Mouse (Mus musculus): ENCODE data around the gene Wnk2. TPM values are rescaled to one million over a fixed set of nuclear protein-coding genes. Genes with fewer than 3 reads are reported as not detected.
A peak's percentile ranks its signal among the peaks of the same experiment; 100 is the strongest.

Wnk2 gene
- total and polyA plus RNA-seq, 3 experiments: 30.9 to 79.4 (median 66.7) TPM

DNA sequence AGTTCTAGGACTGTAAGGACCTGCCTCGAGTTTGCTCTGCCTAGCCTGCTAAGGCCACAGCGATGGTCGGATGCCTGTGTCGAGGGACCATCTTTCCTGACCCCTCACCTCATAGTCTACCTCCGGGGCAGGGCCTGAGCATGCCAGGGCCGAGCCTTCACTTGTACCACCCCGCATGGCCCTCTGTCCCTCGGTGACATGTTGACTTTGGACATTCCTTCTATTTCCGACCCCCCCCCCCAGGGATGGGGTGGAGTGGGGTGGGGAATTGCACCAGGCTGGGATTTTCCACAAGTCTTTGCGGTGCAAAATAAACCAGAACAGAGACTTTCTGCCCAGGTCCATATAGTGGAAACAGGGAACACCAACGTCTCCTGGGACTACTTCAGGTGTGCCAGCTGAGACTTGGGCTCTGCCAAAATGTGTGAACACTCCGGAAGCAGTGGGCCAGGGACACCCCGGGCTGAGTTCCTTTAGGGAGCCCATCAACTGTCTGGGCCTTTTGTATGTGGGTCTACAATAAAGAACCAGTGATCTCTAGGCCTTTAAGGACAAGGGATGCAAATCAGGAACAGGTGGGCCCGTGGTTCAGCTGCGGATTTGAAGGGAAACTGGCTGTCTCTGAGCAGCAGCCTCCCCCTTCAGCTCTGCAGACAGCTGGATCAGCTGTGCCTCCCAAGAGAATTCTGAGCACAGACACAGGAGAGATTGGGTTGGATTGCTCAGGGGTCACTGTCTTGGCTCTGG, 40.6 kb upstream of the Wnk2 start:
- Histone ChIP-seq H3K36me3 (ENCODE audit: control insufficient read depth, insufficient read depth, low read length) (no peaks in the 10 kb centered on the region), H3K4me1 (ENCODE audit: control insufficient read depth, insufficient read depth, low read length) (peaks cover 26% of the 10 kb centered on the region), H3K27me3 (ENCODE audit: control insufficient read depth, insufficient read depth, low read length) (no peaks in the 10 kb centered on the region), H3K79me2 (replicated peaks; ENCODE audit: control insufficient read depth, insufficient read depth, low read length) (no peaks in the 10 kb centered on the region), H3K4me3 (peak overlapping the region; percentile 78), H3K9ac (ENCODE audit: low read depth, low read length) (peak overlapping the region; percentile 83), H3K27ac (peak overlapping the region; percentile 99)
- 19% methylated on average over 15 of the region's 15 CpGs for WGBS
- TF ChIP-seq CTCF (IDR thresholded peaks at IDR 0.05) (no peak), POLR2A (IDR thresholded peaks at IDR 0.05; ENCODE audit: insufficient read depth, low read depth, low read length) (no peak), EP300 (IDR thresholded peaks at IDR 0.05; ENCODE audit: insufficient read depth, low read depth, low read length) (no peak)
- intact Hi-C loops (cut with DNase I): no loop called here
- DNase-seq: no peak

GRCm38 (mm10) chr13:49187288-49188218, 39.7 kb upstream of the Wnk2 start, which contains the start of gene Ninj1:
Ninj1 (plus strand) TSS chr13:49187485.
- no peaks in the 10 kb centered on the region for H3K79me2 ChIP-seq (replicated peaks; ENCODE audit: control insufficient read depth, insufficient read depth, low read length)
- H3K9ac ChIP-seq (ENCODE audit: low read depth, low read length): peak within 1 kb of the TSS; percentile 83
- no peaks in the 10 kb centered on the region for H3K36me3 ChIP-seq (ENCODE audit: control insufficient read depth, insufficient read depth, low read length)
- WGBS: under 1% methylated on average over 84 of the region's 87 CpGs
- DNase-seq: peak; percentile 90
- TF ChIP-seq EP300 (IDR thresholded peaks at IDR 0.05; ENCODE audit: insufficient read depth, low read depth, low read length): peak; percentile 40; the same call in 1 of the 2 replicates
- no peak for TF ChIP-seq CTCF (IDR thresholded peaks at IDR 0.05)
- peak; percentile 77 for TF ChIP-seq POLR2A (IDR thresholded peaks at IDR 0.05; ENCODE audit: insufficient read depth, low read depth, low read length)
- H3K27ac ChIP-seq: peak within 1 kb of the TSS; percentile 99
- H3K4me3 ChIP-seq: peak within 1 kb of the TSS; percentile 78
- H3K27me3 ChIP-seq (ENCODE audit: control insufficient read depth, insufficient read depth, low read length): no peaks in the 10 kb centered on the region
- H3K4me1 ChIP-seq (ENCODE audit: control insufficient read depth, insufficient read depth, low read length): peaks cover 26% of the 10 kb centered on the region
- intact Hi-C loops (cut with DNase I): no loop called here

DNA sequence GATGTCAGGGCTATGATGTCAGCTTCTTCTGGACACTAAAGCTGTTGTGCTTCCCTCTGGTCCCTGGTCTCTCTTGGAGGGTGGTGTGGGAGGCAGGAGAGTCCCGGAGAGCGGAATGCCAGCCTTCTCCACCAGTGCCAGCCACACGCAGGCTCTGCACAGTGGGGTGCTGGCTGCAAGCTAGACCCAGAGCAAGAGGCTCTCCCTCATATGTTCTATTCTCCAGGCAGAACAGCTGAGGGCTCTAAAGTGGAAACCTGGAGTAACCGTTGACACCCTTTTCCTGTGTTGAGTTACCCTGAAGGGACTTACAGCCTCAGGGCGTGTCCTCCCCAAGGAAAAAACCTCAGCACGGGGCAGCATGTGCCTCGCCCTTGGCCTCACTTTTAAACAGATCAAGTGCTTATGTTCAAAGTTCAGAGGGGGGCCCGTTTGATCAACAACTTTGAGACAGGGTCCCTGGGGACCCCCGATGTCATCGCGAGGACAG, 39.0 kb upstream of the Wnk2 start:
- Histone ChIP-seq H3K79me2 (replicated peaks; ENCODE audit: control insufficient read depth, insufficient read depth, low read length) (no peaks in the 10 kb centered on the region), H3K27me3 (ENCODE audit: control insufficient read depth, insufficient read depth, low read length) (no peaks in the 10 kb centered on the region), H3K4me3 (peak overlapping the region; percentile 31; the same call in 1 of the 2 replicates), H3K4me1 (ENCODE audit: control insufficient read depth, insufficient read depth, low read length) (peaks cover 26% of the 10 kb centered on the region), H3K36me3 (ENCODE audit: control insufficient read depth, insufficient read depth, low read length) (no peaks in the 10 kb centered on the region), H3K27ac (peak overlapping the region; percentile 99), H3K9ac (ENCODE audit: low read depth, low read length) (peak overlapping the region; percentile 51)
- TF ChIP-seq EP300 (IDR thresholded peaks at IDR 0.05; ENCODE audit: insufficient read depth, low read depth, low read length) (no peak), CTCF (IDR thresholded peaks at IDR 0.05) (no peak), POLR2A (IDR thresholded peaks at IDR 0.05; ENCODE audit: insufficient read depth, low read depth, low read length) (no peak)
- WGBS: 15% methylated on average over 11 of the region's 11 CpGs
- intact Hi-C loops (cut with DNase I): no loop called here
- no peak for DNase-seq

DNA sequence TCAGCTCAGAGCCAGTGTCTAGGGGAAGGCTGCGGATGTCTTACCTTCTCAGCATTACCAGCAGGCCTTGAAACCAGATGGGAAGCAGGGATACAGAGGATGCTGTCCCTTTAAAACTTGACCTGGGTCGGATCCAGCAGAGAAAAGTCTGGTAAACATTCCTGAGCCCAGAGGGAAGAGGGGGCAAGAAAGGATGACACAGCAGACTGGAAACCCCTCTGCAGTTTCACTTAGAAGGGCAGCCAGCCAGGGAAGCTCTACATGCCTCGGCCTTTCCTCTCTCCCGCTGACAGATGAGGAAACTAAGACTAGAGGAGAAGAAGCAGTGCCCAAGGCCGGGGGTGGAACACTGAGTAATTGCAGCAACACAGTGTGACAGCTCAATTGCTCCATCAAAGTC, 35.8 kb upstream of the Wnk2 start:
- TF ChIP-seq CTCF (IDR thresholded peaks at IDR 0.05) (no peak), EP300 (IDR thresholded peaks at IDR 0.05; ENCODE audit: insufficient read depth, low read depth, low read length) (no peak), POLR2A (IDR thresholded peaks at IDR 0.05; ENCODE audit: insufficient read depth, low read depth, low read length) (no peak)
- no peaks in the 10 kb centered on the region for H3K36me3 ChIP-seq (ENCODE audit: control insufficient read depth, insufficient read depth, low read length)
- peak in 1 of 2 experiments; percentile 31 for DNase-seq
- no peaks in the 10 kb centered on the region for H3K27me3 ChIP-seq (ENCODE audit: control insufficient read depth, insufficient read depth, low read length)
- no peaks in the 10 kb centered on the region for H3K79me2 ChIP-seq (replicated peaks; ENCODE audit: control insufficient read depth, insufficient read depth, low read length)
- intact Hi-C loops (cut with DNase I): no loop called here
- WGBS: 56% methylated on average over 5 of the region's 5 CpGs
- H3K27ac ChIP-seq: no peak overlapping the region
- H3K4me1 ChIP-seq (ENCODE audit: control insufficient read depth, insufficient read depth, low read length): peaks cover 13% of the 10 kb centered on the region
- H3K9ac ChIP-seq (ENCODE audit: low read depth, low read length): no peak overlapping the region
- H3K4me3 ChIP-seq: no peak overlapping the region

DNA sequence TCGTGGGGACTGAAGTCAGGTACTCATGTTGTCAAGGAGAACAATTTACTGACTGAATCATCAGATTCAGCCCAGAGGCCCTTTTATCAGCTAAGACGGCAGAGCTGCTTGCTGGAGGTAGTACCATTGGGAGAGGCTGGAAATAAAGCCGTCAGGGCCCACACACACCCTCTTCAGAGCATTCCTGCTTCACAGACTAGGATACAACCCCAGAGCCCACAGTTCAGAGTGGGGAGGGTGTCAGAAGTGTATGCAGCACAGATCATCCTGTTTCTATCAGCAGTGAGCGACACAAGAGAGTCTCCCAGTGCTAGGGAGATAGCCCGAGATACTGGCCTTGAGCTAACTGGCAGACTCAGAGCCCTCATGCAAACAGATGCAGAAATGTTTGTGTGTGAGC, 35.3 kb upstream of the Wnk2 start:
- Histone ChIP-seq H3K9ac (ENCODE audit: low read depth, low read length) (no peak overlapping the region), H3K79me2 (replicated peaks; ENCODE audit: control insufficient read depth, insufficient read depth, low read length) (no peaks in the 10 kb centered on the region), H3K36me3 (ENCODE audit: control insufficient read depth, insufficient read depth, low read length) (no peaks in the 10 kb centered on the region), H3K27me3 (ENCODE audit: control insufficient read depth, insufficient read depth, low read length) (no peaks in the 10 kb centered on the region), H3K4me3 (no peak overlapping the region), H3K27ac (no peak overlapping the region), H3K4me1 (ENCODE audit: control insufficient read depth, insufficient read depth, low read length) (peaks cover 14% of the 10 kb centered on the region)
- no peak for DNase-seq
- WGBS: 72% methylated on average over 5 of the region's 5 CpGs
- TF ChIP-seq POLR2A (IDR thresholded peaks at IDR 0.05; ENCODE audit: insufficient read depth, low read depth, low read length): no peak
- TF ChIP-seq CTCF (IDR thresholded peaks at IDR 0.05): no peak
- no peak for TF ChIP-seq EP300 (IDR thresholded peaks at IDR 0.05; ENCODE audit: insufficient read depth, low read depth, low read length)
- intact Hi-C loops (cut with DNase I): no loop called here
